Mouse (Mus musculus): ENCODE measurements around the gene Kmt2a. TPM values are rescaled to one million over a fixed set of nuclear protein-coding genes. Genes with fewer than 3 reads are reported as not detected.

The Kmt2a gene
- polyA plus RNA-seq, 1 experiment: 12.4 TPM

- TF ChIP-seq GATA1 (IDR thresholded peaks at IDR 0.05; ENCODE audit: low read length): no peak
These were observed 20.0 kb downstream of the Kmt2a start for GRCm38 (mm10) chr9:44861121-44861520.

DNA sequence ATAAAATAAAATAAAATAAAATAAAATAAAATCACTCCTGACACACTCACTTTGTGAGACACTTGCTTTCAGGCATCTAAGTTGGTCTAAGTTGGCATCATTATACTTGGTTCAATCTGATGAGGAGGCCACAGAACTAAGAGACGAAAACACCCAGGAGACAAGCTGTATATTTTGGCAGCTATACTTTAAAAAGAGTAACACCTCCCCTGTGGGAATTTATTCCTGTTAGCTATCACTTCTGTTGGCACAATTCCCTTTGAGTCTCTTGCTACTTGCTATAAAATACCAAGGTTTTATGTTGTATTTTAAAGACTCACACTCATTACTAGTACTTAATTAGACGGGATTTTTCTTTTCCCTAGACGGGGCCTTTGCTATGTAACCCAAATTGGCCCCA is 22.4 kb downstream of the Kmt2a start:
- TF ChIP-seq GATA1 (IDR thresholded peaks at IDR 0.05; ENCODE audit: low read length): no peak

GRCm38 (mm10) chr9:44857405-44857992 is 23.6 kb downstream of the Kmt2a start:
- TF ChIP-seq GATA1 (IDR thresholded peaks at IDR 0.05; ENCODE audit: low read length): no peak

DNA sequence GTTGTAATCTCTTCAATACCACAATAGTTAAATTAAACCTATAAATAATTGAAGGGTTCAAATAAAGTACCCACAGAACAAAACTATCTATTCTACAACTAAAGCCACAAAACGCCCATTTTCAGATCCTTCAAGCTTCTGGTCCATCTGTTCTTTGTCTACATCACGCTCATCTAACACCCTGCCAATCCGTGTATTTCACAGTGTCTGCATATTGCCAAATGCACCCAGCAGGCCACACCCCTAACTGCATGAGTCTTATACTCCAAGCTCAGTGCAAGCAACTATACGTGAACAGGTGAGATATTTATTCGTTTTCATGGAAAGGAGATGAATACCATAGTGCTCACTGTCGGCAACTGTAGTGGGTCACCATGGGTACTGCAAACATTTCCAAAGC is 25.9 kb downstream of the Kmt2a start:
- no peak for TF ChIP-seq GATA1 (IDR thresholded peaks at IDR 0.05; ENCODE audit: low read length)

DNA sequence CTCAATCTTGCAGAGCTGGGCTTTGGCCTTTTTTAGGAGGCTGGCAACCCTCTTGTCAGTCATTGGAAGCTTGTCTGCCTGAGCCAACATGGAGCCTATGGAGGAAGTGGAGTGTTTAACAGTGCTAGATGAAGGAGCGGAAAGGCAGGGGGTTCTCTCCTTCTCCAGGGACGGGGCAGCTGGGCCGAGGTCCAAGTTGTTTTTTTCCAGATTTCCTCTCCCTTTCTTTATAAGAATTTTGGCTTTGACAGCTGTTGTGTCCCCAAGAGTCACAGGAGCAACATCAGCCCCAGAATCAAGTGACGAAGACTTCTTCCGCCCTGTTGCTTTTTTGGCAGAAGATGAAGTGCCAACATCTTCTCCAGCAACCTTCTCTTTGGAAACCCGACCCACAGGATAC is 33.6 kb downstream of the Kmt2a start:
- no peak for TF ChIP-seq GATA1 (IDR thresholded peaks at IDR 0.05; ENCODE audit: low read length)

DNA sequence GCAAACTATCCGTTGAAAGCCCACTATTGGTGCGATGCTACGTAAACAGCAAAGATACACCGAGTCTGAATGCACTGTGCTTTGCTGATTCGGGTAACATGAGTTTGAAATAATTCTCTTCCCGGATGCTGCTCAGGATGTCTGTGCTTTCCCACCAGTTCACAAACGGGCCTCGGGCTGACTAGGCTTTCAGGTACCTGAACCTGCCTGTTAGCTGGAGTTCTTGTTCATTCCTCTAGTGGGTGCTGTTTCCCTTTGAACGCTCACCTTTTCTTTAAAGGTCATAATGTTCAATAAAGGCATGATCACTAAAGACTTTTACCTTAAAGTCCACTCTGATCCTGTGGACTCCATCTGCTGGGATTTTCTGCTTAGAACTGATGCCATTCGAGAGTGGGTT is 39.9 kb downstream of the Kmt2a start:
- no peak for TF ChIP-seq GATA1 (IDR thresholded peaks at IDR 0.05; ENCODE audit: low read length)

- no peak for TF ChIP-seq GATA1 (IDR thresholded peaks at IDR 0.05; ENCODE audit: low read length)
These were observed 44.7 kb downstream of the Kmt2a start for GRCm38 (mm10) chr9:44836439-44836838.

DNA sequence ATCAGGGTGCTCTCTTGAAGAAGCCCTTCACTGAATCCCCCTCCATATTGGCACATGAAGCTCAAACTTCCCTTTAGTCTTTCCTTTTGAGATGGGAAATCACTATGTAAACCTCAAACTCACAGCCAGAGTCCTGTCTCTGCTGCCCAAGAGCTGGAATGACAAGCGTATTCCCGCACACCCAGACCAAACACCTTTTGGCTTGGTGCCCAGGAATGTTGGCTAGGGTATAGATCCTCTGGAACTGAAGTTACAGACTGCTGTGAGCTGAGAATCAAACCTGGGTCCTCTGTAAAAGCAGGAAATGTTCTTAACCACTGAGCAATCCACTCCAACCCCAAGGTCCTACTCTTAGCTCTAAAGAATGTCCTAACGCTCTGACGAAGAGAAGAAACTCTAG is 48.7 kb downstream of the Kmt2a start:
- TF ChIP-seq GATA1 (IDR thresholded peaks at IDR 0.05; ENCODE audit: low read length): no peak

GRCm38 (mm10) chr9:44830506-44830905 is 50.6 kb downstream of the Kmt2a start:
- TF ChIP-seq GATA1 (IDR thresholded peaks at IDR 0.05; ENCODE audit: low read length): no peak

DNA sequence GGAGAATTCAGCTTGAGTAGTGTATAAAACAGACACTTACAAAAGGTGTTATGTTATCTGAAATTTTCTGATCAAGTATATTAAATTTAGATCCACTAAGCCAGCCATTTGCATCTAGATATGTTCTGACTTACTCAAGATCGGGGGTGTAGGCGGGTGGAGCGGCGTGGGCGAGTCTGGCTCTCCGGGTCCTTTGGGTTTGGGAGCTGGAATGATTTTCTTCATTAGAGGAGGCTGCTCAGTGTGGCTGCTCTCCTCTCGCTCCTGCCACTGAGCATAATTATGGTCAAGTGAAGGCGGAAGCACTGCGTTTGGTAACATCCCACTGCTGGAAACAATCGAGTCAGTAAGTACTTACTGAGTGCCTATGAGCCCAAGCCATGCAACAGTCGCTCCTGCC is 52.2 kb downstream of the Kmt2a start:
- no peak for TF ChIP-seq GATA1 (IDR thresholded peaks at IDR 0.05; ENCODE audit: low read length)

DNA sequence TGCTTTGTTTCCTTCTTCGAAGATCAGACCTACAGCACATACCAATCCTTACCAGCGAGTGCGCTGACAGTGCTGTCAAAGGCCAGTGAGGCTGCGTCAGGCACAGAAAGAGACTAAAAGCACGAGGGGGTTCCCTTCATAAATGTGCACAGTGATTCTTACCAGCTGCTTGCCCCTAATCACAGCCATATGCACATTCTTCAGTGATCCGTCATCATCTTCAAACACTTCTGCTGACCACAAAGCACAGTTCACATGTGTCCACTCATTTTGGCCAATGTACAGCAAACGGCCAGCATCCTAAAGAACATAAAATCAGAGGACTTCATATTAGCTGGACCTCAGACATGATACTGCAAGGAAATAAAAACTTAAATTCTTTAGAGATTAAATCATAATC is 54.4 kb downstream of the Kmt2a start:
- no peak for TF ChIP-seq GATA1 (IDR thresholded peaks at IDR 0.05; ENCODE audit: low read length)

DNA sequence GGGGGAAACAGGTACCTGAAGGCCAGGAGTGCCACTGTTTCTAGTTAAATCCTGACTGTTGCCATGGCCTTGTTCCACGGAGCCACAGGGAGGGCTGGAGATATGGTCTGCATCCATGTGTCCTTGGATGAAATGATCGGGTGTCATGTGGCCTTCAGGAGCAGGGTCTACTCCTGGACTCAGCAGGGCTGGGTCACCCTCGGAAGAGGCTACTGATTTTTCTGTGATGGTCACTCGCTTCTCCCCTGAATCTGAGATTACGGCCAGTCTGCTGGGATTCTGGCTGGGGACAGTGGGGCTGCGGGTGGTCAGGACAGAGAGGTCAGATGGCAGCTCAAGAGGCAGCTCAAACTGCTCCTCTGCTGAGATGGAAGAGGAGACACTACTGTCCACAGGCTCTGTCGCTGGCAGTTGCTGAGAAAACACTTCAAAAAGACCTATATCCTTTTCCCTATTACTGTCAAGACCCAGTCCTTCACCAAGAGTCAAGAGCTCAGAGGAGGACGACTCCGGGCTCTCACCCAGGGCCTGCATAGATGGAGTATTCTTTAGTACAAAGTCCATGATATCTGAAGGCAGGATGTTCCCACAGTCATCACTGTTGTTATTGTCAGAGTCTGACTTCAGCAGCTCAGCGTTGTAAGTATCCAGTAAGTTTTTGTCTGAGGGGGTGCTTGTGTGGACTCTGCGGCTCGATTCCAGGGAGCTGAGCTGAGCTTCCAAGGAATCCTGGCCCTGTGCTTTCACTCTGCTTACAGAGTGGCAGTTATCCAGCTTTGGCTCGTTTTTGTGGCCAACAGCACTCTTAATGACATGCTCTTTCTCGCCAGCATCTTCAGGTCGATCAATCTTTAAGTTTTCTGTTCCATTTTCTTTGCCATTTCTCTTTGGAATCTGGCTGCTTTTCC is 60.9 kb downstream of the Kmt2a start:
- TF ChIP-seq GATA1 (IDR thresholded peaks at IDR 0.05; ENCODE audit: low read length): no peak

DNA sequence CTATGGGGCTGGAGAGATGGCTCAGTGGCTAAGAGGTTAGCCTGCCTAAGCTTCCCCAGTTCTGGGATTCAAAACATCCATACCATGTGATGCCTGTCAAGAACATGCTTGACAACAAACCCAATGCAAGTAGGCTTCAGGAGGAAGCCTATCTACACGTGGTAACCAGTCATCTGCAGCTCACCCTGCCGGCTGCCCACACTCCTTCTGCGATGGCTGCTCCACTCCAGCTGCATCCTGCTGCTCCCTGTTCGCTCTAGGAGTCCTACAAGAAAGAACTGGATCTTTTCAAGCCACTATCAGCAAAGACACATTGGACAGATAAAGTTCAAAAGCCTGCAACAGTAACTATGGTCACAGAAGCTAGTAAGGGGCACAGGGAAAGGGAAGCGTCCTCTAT is 63.6 kb downstream of the Kmt2a start:
- TF ChIP-seq GATA1 (IDR thresholded peaks at IDR 0.05; ENCODE audit: low read length): no peak

GRCm38 (mm10) chr9:44814179-44814578 is 66.9 kb downstream of the Kmt2a start:
- TF ChIP-seq GATA1 (IDR thresholded peaks at IDR 0.05; ENCODE audit: low read length): no peak

- no peak for TF ChIP-seq GATA1 (IDR thresholded peaks at IDR 0.05; ENCODE audit: low read length)
These were observed 70.8 kb downstream of the Kmt2a start for GRCm38 (mm10) chr9:44810316-44810715.

GRCm38 (mm10) chr9:44807778-44808177 is 73.3 kb downstream of the Kmt2a start:
- TF ChIP-seq GATA1 (IDR thresholded peaks at IDR 0.05; ENCODE audit: low read length): no peak

GRCm38 (mm10) chr9:44807141-44807540 is 74.0 kb downstream of the Kmt2a start:
- no peak for TF ChIP-seq GATA1 (IDR thresholded peaks at IDR 0.05; ENCODE audit: low read length)
